Mouse (Mus musculus): ENCODE data around the gene Chst1.

- TF ChIP-seq POLR2A (IDR thresholded peaks at IDR 0.05; ENCODE audit: borderline replicate concordance, insufficient read depth, low read length) (no peak), CTCF (IDR thresholded peaks at IDR 0.05; ENCODE audit: borderline replicate concordance, insufficient read depth, low read depth, low read length) (no peak)
Measured at GRCm38 (mm10) chr2:92550051-92550450, 49.5 kb upstream of the Chst1 start.
